9 mouse cellular contexts compared by ENCODE assay signal in genomic region chr1:36308966-36309475, GRCm38 (mm10). TPM values are rescaled to one million over a fixed set of nuclear protein-coding genes. Genes with fewer than 3 reads are reported as not detected.
DNase-seq lines count a peak whose midpoint lies in the region; ATAC-seq and TF ChIP-seq lines count a peak whose summit lies in the region.
"Had no signal": no experiment of that assay in that cellular context is flagged by ENCODE, and none has a peak within 500 bp of the region (broad histone marks: within the 10 kb centered on the region; RNA-seq: fewer than 3 reads in every experiment).

No protein-coding gene starts in this region.

- intact Hi-C loops in left cerebral cortex, postnatal 14 days (cut with DNase I) = no loop called here

- H3K4me1 ChIP-seq in lung, adult 2 months (ENCODE audit: control insufficient read depth, insufficient read depth, low read length) = peaks cover 11% of the 10 kb centered on the region
- H3K4me1 ChIP-seq in hindbrain, embryonic 10.5 days (replicated peaks) = peaks cover 25% of the 10 kb centered on the region
- peaks cover 12% of the 10 kb centered on the region; the same call in 1 of the 2 replicates for H3K4me1 ChIP-seq in midbrain, embryonic 14.5 days (ENCODE audit: control insufficient read depth, insufficient read depth, low read length)

- no peak for ATAC-seq in CD4-positive, CD25-positive, alpha-beta regulatory T cell, adult 4 months
- ATAC-seq in midbrain, embryonic 14.5 days (ENCODE audit: low FRiP score, low TSS enrichment) = no peak

- no peak for TF ChIP-seq CTCF in lung, adult 2 months (IDR thresholded peaks at IDR 0.05; ENCODE audit: insufficient read depth, low read length)

- H3K4me2 ChIP-seq in midbrain, embryonic 14.5 days (ENCODE audit: low read length) = peak overlapping the region; percentile 96

- peak; percentile 50 for DNase-seq in CD4-positive, CD25-positive, alpha-beta regulatory T cell, adult 2 months (ENCODE audit: low read depth, low spot score)
- no peak for DNase-seq in lung, adult 2 months
- DNase-seq in lung, postnatal 4 days = no peak
- no peak for DNase-seq in hindbrain, embryonic 10.5 days (ENCODE audit: low spot score)
- DNase-seq in midbrain, embryonic 14.5 days = no peak
- DNase-seq in left cerebral cortex, postnatal 14 days (ENCODE audit: low spot score in 2 of 2) = no peak
- DNase-seq in left cerebral cortex, adult 18-20 months (ENCODE audit: low spot score in 2 of 2) = no peak
- DNase-seq: kidney, adult 9 months had no signal

- no peaks in the 10 kb centered on the region for H3K9me3 ChIP-seq in hindbrain, embryonic 10.5 days
- H3K9me3 ChIP-seq in midbrain, embryonic 14.5 days (ENCODE audit: control insufficient read depth, low read length) = no peaks in the 10 kb centered on the region

- H3K9ac ChIP-seq in midbrain, embryonic 14.5 days (replicated peaks; ENCODE audit: low read length) = no peak overlapping the region

- peaks cover 35% of the 10 kb centered on the region for H3K27me3 ChIP-seq in hindbrain, embryonic 10.5 days (ENCODE audit: insufficient read depth, poor library complexity, severe bottlenecking)
- peaks cover 12% of the 10 kb centered on the region; the same call in 1 of the 2 replicates for H3K27me3 ChIP-seq in midbrain, embryonic 14.5 days (ENCODE audit: control insufficient read depth, insufficient read depth, low read length)

- no peak for TF ChIP-seq POLR2A in lung, adult 2 months (IDR thresholded peaks at IDR 0.05; ENCODE audit: borderline replicate concordance, extremely low read depth, low read depth, low read length)

- peak overlapping the region; percentile 25 for H3K4me3 ChIP-seq in lung, adult 2 months (replicated peaks; ENCODE audit: extremely low read depth, low read depth, low read length)
- H3K4me3 ChIP-seq in hindbrain, embryonic 10.5 days = peak overlapping the region; percentile 63
- H3K4me3 ChIP-seq in midbrain, embryonic 14.5 days (replicated peaks; ENCODE audit: low read depth, low read length) = no peak overlapping the region

- H3K27ac ChIP-seq in hindbrain, embryonic 10.5 days = no peak overlapping the region
- H3K27ac ChIP-seq in midbrain, embryonic 14.5 days (replicated peaks; ENCODE audit: low read depth, low read length) = no peak overlapping the region

- no peaks in the 10 kb centered on the region for H3K36me3 ChIP-seq in hindbrain, embryonic 10.5 days
- H3K36me3 ChIP-seq in midbrain, embryonic 14.5 days (ENCODE audit: control insufficient read depth, insufficient read depth, low read length) = no peaks in the 10 kb centered on the region

- WGBS in lung, adult 2 months = 49% methylated on average over 9 of the region's 9 CpGs
- 52% methylated on average over 9 of the region's 9 CpGs for WGBS in hindbrain, embryonic 10.5 days
- 64% methylated on average over 9 of the region's 9 CpGs for WGBS in midbrain, embryonic 14.5 days

RNA-seq across cellular contexts. Expression of gene Arid5a, which starts 1.5 kb away (rescaled TPM):
- 100 to 1,000 TPM in 1 of 2 experiments, 10 to 100 TPM in 1; 92.4 to 160 TPM for polyA plus RNA-seq in CD4-positive, CD25-positive, alpha-beta regulatory T cell, adult 4 months (2017; shearing (Covaris generic))
- polyA plus RNA-seq in lung, adult 2 months (2012; rRNA removed) = 11.2 and 13.8 TPM in 2 replicates
- 2.0 and 3.5 TPM in 2 replicates for polyA plus RNA-seq in hindbrain, embryonic 10.5 days (2016; fragmentation: Nextera tagmentation; extraction: Ambion mirVana)
- polyA plus RNA-seq in midbrain, embryonic 14.5 days (2014; fragmentation: Nextera tagmentation; extraction: Ambion mirVana) = 2.0 and 2.5 TPM in 2 replicates
- total RNA-seq in left cerebral cortex, postnatal 14 days (2021) = 10 to 100 TPM; 14.7 to 16.9 TPM
- 10 to 100 TPM; 15.6 to 18.1 TPM for total RNA-seq in left cerebral cortex, adult 18-20 months (2021)

RNA-seq across cellular contexts. Expression of gene Neurl3, which starts 34.5 kb away (rescaled TPM):
- polyA plus RNA-seq in CD4-positive, CD25-positive, alpha-beta regulatory T cell, adult 4 months (2017; shearing (Covaris generic)) = 100 to 1,000 TPM in 1 of 2 experiments, 10 to 100 TPM in 1; 62.4 to 137 TPM
- 23.5 and 26.4 TPM in 2 replicates for polyA plus RNA-seq in lung, adult 2 months (2012; rRNA removed)
- polyA plus RNA-seq in hindbrain, embryonic 10.5 days (2016; fragmentation: Nextera tagmentation; extraction: Ambion mirVana) = 0.30 and 0.31 TPM in 2 replicates
- polyA plus RNA-seq in midbrain, embryonic 14.5 days (2014; fragmentation: Nextera tagmentation; extraction: Ambion mirVana) = 0.90 and 1.2 TPM in 2 replicates
- under 1 TPM; 0.26 to 0.61 TPM for total RNA-seq in left cerebral cortex, postnatal 14 days (2021)
- under 1 TPM; 0.52 to 0.60 TPM for total RNA-seq in left cerebral cortex, adult 18-20 months (2021)

RNA-seq across cellular contexts. Expression of gene Kansl3, which starts 60.0 kb away (rescaled TPM):
- polyA plus RNA-seq in CD4-positive, CD25-positive, alpha-beta regulatory T cell, adult 4 months (2017; shearing (Covaris generic)) = 10 to 100 TPM; 52.6 to 88.0 TPM
- 38.3 and 45.3 TPM in 2 replicates for polyA plus RNA-seq in lung, adult 2 months (2012; rRNA removed)
- 44.5 and 47.0 TPM in 2 replicates for polyA plus RNA-seq in hindbrain, embryonic 10.5 days (2016; fragmentation: Nextera tagmentation; extraction: Ambion mirVana)
- 30.3 and 39.7 TPM in 2 replicates for polyA plus RNA-seq in midbrain, embryonic 14.5 days (2014; fragmentation: Nextera tagmentation; extraction: Ambion mirVana)
- total RNA-seq in left cerebral cortex, postnatal 14 days (2021) = 10 to 100 TPM; 59.4 to 65.3 TPM
- 10 to 100 TPM; 76.6 TPM for total RNA-seq in left cerebral cortex, adult 18-20 months (2021)

Comparison
In these comparisons a context has a peak if more than half of its experiments do, and no peak if none do; other contexts are left out.
1. RNA of gene Neurl3, which starts 34.5 kb away (polyA plus RNA-seq): 62.4 to 137 TPM in CD4-positive, CD25-positive, alpha-beta regulatory T cell, adult 4 months and 23.5 to 26.4 TPM in lung, adult 2 months; 0.90 to 1.2 TPM in midbrain, embryonic 14.5 days and 0.30 to 0.31 TPM in hindbrain, embryonic 10.5 days; every median in the first group is over 10 times any median in the second.